Mouse (Mus musculus): ENCODE results near the gene Atp11c. TPM values are rescaled to one million over a fixed set of nuclear protein-coding genes. Genes with fewer than 3 reads are reported as not detected.

Atp11c gene
- total RNA-seq (2023) = 10 to 100 TPM; 31.6 to 35.2 TPM

DNA sequence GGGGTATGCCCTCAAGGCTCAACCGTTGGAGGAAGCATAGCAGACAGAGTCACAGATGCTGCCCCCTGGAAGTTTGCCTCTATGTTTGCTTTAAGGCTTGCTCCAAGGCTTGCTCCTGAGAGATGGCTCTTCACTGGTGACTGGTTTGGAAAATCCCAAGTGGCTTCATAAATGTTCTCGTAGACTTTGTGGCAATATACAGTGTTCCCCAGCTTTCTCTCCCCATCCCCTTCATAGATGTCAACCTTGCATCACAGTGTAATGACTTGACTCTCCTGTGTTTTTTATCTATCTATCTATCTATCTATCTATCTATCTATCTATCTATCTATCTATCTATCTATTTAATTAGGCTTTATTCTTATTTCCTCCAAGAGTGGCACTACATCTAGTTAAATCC is at the start of gene Atp11c:
Gene Atp11c, minus strand, starts transcription at position 101 of the 400 bp plus-strand sequence.

GRCm38 (mm10) chrX:60539149-60539548 is 53.3 kb downstream of the Atp11c start, which contains the start of gene Gm7073:
Gene Gm7073 (minus strand): TSS chrX:60539249.

DNA sequence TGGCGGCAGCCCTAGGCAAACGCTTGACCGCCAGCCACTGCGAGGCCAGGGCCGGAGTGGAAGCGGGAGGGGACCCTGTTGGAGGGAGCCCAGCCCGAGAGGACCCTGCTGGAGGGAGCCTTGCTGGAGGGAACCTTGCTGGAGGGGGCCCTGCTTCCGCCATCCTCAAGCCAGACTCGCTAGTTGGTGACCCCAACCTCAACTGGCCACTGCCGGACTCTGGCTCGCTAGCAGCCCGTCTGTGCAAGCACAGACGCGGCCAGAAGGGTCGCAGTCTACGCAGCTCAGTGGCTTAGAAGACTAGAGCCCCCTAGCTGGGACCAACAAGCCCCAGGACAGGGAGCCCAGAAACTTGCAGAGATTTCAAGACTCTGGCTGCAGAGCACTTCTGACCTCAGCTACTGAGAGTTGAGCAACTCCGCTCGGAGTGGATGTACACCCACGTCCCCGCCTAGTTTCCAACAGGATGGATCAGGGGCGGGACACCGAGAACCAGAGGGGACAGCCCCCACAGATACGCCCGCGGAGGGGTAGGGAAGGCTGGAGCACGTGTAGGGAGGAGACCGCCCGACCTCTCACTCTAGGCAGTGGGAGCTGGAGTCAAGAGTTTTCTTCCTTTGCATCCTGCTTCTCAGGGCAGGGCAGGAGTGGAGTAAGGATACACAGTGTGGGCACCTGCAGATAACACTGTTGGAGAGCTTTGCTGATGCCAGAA is 413.6 kb downstream of the Atp11c start, which contains the start of gene Mcf2:
Gene Mcf2, minus strand, starts transcription at position 346 of the 715 bp plus-strand sequence.

Other genes with a start within 250 kb of the Atp11c start
- gene Gm7073, start 53.4 kb downstream of the Atp11c start, total RNA-seq (2023) = not detected